Mouse (Mus musculus) CD4-positive helper T cell, adult 2 months (primary cell): ENCODE results near the gene Man2a1.
"Not testable (repeated sequence)": the region's sequence is repeated elsewhere in the genome, so short reads cannot be mapped to it uniquely, and the experiment has no call there.

ENCODE experiments used
- DNase-seq: peaks from one replicate; pipeline ENCODE4 v3.0.0-alpha.2; 2012; ENCODE audit warnings: low read depth, missing footprints, low spot score

The Man2a1 gene

DNA sequence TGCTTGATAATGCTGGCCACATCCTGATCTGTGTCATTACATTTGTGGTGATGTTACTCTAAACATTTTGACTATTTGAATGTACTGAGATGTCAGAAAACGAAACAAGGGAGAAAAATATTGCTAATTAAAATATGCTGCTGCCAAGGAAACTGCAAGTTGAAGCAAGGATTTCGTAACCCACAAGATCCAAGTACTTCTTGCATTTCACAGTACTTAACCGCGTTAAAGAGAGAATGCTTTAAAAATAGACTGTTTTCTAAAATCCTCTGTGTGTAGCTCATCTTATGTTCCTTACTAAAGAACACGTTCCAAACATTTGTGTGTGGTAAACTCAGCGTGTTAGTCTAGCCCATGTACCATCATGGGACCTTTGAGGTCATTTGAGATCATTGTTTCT, 153.0 kb downstream of the Man2a1 start:
- DNase-seq, result no peak

DNA sequence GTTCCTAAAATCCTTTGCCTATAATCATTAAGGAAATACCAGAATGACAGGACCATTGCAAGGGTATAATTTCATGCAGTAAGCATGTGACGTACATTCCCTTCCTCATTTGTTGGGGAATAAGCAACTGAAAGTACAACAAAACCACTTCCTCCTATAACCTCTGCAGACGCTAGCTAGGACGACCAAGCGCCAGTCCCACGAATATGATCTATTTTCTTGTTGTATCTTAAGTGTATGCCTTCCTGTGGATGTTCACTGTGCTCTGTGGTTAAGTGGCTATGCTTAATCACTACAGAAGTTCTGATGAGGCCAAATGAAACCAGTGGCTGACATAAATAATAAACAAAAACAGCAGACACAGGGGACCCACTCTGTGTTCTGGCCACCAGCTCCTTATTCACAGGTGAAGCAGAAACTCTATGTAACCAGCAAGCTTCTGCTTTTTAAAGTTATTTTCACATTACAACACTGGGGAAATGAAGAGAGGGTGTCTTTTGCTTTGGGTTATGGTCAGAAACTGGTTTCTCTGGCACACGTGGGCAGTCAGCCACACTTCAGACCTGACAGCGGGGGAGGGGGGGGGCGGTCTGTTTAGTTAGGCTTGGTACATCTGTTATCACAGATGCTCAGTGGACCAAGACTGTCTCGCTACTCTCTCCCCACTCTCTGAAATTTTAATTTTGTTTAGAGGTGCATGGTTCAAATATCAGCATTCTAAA, 153.8 kb downstream of the Man2a1 start:
- peak; percentile 76 for DNase-seq

DNA sequence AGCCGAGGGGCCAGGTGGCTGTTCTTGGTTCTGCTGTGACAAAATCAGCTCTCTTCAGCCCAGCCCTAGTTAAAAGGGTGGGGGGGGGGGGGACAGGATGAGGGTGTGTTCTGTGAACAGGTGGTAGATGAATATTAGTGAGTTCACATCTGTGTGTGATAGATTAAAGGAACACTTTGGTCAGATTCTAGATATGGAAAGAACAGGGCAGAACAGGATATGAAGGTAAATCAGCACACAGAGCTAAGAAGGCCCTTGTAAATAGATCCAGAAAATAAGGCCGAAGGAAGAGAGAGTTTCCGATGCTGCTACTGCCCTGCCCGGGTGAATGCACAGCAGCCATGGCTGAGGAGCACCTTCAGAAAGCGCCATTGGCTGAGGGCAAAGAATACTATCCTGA, 154.7 kb downstream of the Man2a1 start:
- DNase-seq, result peak; percentile 25

DNA sequence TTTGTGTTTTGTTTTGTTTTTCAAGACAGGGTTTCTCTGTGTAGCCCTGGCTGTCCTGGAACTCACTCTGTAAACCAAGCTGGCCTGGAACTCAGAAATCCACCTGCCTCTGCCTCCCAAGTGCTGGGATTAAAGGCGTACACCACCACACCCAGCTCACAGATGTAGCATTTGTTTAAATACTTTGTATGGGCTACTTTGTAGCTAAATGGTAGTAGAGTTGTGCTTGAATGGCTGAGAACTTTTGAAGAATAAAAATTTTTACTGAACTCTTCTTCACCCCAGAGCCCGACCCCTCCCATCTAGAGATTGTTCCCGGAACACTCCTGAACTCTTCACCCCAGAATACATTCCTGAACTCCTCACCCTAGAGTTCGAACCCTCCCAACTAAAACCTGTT, 162.1 kb downstream of the Man2a1 start:
- DNase-seq, result not testable (repeated sequence)

DNA sequence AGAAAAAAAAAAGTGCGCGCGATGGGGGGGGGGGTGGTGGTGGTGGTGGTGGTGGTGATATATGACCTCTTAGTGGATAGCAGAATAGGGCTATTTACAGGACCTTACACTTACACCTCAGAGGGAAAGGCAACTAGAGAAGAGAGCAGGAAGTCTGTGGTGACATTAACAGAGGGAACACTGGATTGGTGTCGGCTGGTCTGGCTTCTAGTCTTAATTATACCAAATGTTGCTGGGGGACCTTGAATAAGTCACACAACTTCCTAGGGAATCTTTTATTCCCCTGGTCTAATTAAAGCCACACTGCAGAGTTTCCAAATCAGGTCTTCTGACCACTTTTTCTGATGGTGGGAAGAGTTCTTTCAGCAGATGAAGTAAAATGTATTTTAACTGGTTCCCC, 163.0 kb downstream of the Man2a1 start:
- no peak for DNase-seq

DNA sequence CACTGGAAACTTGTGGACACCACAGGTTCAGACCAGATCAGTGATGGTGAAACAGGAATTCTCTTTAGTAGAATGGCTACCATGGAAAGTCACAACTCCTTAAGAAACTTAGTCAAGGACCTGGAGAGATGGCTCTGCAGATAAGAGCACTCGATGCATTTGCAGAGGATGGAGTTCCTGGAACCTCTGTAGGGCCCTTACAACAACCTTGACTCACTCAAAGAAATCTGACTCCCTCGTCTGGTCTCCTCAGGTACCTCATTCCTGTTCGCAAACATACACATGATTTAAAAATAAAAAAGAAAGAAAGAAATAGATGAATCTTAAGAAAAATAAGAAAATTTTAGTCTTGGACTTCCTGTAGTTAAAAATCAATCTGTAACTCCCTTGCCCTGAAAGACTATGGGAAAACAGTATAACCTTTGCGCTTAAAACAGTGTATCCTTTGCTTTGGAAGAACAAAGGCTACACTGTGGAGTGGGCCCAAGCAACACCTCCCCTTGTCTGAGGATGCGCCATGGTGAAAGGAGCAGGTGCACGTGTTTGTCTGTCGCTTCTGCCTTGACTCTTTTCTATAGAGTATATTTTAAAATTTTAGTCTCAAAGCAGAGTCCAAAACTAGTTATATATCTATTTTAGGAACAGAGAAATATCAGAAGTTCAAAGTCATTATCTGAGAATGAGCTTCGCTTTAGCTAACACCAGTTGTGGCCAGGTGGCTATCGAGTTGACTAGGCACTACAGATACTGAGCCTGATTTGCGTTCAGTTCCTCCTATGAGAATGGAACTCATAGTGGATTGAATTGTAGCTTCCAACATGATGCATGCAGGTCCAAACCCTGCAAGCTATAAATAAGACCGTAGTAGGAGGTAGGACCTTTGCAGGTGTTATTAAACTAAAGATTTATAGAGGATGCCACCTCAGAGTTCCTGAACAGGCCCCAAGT, 163.9 kb downstream of the Man2a1 start:
- no peak for DNase-seq

DNA sequence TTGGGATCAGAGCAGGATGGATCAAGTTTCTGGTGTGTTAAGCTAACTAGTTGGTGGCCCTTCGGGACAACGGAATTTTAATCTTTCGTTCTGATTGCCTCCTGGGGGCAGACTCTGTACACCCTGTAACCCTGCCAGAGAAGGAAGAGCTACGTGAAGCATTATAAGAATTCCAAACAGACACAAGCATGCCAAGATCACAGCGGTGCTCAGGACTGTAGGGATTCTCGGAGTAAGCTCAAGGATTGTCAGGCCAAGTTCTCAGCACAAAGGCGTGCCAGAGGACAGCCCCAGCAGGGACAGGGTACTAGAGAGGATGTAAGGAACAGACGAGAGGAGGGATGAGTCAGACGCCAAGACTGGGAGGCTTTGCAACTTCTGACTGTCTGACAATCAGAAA, 164.8 kb downstream of the Man2a1 start:
- no peak for DNase-seq

DNA sequence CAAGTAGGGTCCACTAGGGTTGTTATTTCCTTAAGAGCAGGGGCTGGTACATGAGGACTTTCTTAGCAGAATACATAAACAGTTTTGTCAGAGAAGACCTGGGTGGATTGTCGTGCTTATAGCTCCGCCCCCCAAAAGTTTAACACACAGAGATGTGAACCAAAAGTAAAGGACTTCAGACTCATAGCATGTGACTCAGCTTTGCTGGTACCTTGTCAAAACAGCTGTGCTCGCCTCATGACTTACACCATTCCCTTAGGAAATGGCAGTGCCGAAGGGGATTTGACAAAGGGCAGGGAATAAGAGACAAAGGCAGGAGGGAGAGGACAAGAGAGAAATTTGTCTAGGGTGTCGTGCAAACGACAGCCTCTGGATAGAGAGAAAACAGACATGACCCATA, 166.0 kb downstream of the Man2a1 start:
- no peak for DNase-seq

DNA sequence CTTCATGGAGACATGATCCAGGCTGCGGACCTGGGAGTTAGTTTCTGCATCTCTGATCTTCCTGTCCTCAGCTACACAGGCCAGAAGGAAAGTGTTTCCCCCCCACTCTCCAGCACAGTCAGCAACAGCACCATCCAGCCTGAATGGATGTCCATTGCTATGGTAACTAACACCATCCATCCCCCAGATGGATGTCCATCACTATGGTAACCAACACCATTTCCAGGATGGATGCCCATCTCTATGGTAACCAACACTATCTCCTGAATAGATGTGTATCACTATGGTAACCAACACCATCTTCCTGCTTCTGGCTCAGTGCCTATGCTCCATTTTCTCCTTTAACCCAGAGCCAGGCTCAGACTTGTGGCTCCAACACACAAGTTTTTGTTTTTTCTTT, 169.7 kb downstream of the Man2a1 start:
- no peak for DNase-seq

DNA sequence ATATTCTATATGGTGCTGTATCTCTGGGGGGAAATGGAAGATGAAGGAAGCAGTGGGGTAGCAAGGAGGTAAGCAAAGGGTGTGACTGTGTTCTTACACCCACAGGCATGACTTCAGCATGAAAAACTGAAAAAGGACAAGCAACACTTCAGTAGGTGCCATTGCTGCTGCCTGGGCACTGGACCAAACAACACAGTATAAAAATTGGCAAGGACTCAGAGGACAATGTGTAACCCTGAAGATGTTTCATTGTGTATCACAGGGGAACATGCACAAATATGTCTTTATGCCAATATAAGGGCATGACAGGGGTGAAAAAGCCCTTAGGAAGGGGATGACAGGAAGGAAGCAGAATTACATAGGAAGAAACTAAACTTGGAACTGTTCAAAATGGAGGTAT, 172.1 kb downstream of the Man2a1 start:
- no peak for DNase-seq

DNA sequence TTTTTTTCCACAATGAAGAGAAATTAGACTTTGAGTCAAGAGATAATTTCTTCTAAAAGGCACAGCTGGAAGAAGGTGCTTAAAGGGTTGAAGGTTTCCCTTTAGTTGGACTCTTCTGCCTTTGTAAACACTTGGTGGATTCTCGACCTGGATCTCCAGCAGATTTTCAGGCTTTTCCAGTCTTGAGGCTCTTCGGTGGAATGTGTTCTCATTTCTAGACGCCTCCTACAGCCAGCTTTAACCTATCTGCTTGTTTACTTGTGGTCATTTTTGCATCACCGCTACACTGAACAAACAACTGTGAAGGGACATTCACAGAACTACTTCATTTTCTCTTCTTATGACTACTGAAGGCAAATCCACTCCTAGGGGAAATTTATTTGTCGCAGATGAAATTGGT, 173.7 kb downstream of the Man2a1 start:
- no peak for DNase-seq

DNA sequence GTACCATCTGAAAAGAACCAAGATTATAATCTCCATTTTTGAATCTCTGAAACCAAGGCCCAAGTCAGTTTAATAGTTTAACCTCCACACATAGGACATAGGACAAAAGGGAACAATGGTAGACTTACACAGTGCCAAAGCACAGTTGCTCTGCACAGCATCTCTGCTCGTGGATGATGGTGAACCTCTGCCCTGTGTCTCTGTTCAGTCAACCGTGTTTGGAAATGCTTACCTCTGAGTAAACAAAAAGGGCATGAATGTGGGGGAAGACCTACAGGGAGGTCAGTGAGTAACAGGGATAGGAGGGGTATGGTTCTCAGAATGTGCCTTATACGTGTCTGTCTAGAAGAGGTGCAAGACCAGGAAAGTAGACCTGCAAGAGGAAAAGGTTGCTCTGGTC, 177.8 kb downstream of the Man2a1 start:
- no peak for DNase-seq

DNA sequence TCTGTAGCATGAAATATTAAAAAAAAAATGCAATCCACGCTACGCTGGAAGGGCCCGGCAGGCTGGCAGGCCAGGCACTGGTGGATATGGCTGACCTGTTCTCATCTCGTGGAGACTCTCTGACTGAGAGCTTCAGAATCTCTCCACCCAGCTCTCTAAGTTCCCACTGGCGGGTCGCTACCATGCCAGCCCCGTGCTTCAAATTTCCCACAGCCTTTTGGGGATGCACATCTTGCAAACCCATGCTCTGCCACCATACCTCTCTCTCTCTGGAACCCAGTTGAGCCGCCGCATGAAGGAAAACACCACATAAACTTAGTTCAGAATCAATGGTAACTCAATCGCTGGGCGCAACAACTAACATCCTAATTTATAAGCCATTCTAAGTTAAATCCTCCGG, 178.2 kb downstream of the Man2a1 start:
- no peak for DNase-seq

DNA sequence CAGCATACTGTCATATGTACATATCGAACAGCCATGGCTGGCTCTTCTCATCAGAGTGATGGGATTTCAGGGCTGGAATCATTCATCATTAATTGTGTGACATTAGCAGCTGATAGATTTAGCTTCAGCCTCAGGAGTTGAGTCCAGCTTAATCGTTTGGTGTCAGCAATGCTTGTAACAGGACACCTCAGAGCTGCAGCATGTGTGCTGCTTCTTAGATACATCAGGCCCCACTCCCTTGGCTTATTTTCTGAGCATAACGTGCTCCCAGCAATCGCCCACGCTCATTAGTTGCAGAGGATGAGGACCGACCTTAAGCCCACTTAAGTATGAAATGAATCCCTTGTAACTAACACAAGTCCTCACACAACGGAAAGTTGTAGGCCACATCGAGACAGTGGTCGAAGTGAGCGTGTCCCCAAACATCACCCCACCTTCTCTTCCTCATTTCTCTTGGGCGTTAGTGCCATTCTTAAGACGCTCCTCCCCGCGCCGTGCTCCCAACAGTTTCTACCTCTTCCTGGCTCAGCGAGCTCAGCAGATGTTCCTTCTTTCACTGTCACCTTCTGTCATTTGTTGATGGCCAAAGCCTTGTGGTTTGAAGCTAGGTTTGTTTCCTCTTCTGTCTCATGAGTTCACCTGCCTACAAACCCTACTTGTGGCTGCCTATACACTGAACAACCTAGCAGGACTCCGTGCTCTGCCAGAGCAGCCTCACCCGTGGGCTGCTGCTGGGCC, 180.4 kb downstream of the Man2a1 start:
- no peak for DNase-seq

DNA sequence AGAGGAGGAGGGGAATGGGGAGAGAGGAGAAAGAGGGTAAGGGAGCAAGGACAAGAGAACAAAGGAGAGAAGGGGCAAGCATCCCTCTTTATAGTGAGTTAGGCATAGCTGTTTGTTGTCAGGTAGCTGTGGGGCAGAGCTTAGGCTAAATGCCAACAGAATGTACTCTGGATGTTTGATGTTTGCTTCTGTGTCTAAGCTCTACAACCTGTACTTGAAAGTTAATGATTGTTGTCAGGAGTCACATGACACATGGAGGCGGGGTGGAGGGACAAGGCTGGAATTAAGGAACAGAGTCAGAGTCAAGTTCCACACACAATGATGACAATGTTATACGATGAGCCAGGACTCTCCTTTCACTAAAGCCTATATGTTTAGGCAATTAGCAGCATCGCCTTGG, 181.8 kb downstream of the Man2a1 start:
- no peak for DNase-seq

DNA sequence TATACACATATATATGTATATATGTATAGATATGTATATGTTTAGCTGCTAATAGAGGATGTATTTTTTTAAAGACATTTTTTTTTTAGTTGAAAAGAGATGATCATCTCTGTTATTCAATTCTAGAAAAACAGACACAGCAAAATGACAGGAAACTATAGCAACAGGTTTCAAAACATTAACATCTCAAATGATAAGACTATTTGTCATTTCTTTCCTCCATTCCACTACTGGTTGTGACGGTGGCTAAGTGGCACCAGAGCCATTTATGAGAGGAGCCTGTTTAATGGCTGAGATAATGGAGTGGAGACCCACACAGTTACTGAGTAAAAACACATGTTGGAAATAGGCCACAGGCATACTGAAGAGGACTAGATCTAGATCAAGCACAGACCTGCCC, 185.4 kb downstream of the Man2a1 start:
- DNase-seq, result peak; percentile 9

DNA sequence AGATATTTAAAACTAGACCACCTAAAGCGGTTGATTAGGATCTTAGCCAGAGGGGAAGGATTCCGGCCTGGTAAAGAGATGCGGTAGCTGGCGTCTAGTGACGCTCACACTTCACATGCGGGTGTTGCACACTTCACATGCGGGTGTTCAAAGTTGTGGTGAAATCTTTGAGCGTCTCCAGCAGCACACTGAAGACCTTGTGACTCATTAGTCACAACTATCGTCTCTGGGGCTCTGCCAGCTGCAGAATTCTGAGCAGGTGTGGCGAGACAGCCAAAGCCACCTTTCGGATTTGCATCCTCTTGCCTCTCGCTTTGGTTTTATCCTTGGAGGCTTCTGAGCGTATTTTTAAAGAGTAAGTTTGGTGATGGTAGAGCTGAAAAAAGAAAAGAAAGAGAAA, 187.8 kb downstream of the Man2a1 start:
- DNase-seq, result no peak

DNA sequence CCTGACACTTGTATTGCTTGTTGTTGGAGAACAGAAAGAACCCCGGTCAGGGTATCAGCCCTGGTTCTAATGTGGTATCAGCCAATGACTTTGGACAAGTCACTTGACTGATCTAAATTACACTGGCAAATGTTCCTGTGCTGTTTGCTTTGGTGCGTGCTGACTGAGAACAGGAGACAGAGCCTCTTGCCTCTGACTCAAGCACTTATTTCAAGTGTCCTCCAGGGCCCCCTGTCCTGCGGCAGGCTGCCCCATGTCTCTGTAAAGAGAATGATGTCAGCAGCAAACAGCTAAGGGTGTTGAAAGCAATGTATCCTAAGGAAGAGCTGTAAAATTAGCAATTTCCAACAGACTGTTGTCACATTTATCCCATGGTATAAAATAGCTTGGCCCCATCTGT, 188.6 kb downstream of the Man2a1 start:
- DNase-seq, result no peak

DNA sequence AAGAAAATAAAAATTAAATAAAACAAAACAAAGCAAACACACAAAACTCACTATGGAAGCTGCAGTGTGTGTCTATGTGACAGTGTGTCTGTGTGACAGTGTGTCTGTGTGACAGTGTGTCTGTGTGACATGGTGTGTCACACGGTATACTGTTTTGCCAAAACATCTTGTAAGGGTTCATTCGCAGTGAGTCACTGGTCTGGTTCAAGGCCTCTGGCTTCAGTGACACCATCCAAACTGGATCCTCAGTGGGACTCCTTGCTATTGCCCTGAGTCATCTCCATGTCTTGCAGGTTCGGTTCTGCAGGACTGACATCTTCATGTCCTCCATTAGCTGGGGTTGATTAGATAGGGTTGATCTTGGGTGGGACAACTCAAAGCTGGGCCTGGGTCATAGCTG, 191.5 kb downstream of the Man2a1 start:
- no peak for DNase-seq

DNA sequence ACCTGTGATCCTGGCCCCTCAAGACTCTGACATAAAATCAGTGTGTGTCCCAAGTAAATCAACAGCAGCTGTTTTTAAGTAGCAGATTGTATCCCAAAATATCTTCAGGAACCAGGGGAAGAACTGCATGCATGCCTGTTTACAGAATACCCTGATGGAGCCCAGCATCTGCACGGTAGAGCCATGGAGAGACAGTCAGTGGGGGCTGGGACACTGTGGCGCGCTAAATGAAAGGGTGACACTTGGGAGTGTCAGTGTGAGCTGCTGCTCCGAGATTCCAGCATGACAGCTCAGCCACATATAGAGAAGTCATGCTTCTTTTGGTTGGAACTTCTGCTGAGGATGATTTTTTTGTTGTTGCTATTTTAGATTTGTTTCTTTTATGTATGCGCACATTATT, 192.1 kb downstream of the Man2a1 start:
- DNase-seq, result no peak

DNA sequence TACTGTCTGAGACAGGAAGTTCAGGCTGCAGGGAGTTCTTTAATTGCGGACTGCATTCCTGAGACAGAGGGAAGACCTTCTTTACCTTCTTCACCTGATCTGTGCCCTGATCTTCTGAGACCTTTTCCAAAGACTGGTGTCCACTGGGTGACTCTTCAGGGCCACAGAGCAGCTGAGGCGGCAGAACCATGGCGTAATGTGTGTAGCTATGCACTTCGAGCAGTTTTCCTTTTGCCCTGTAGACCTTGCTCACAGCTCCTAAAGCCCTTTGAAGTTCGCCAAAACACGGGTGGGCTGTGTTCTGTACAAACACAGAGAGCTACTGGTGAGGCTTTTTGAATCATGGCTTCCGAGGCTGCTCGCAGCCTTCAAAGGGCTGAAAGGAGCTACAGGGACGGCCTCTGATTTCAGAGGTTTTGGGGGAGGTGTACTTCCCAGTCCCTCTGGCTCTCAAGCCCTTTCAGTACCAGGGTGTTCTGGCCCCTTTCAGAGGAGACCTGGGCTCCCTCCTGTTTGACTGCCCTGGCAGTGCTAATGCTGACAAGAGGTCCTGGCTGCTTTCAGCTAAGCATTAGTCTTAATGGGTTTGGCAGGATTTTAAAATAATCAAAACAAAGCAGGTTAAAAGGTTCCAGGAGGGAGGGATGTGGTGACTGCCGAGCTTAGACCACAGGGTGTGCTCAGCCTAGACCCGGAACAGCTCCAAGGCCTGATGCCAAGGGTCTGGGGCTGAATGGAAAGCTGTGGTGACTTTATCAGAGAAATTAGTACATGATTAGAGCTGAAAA, 201.8 kb downstream of the Man2a1 start:
- DNase-seq, result no peak

DNA sequence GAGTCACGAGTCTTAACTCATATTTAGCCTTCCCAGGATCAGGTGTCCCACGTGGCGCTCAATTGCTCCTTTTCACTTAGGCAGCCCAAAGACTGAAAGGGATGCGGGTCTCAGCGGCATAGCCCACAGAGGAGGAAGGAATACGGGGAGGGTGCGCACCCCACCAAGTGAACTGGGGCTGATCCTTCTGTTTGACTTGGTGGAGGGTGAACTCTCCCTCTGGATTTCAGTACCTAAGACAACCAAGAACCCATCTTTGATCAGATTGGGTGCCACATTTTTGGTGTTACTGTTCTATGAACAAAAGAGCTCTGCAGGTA, 202.4 kb downstream of the Man2a1 start:
- no peak for DNase-seq
